In genomic region chr3:88615902-88616391, GRCm38 (mm10) we compare ENCODE assay signal across 9 mouse cellular contexts. TPM values are rescaled to one million over a fixed set of nuclear protein-coding genes. Genes with fewer than 3 reads are reported as not detected.
A peak's percentile ranks its signal among the peaks of the same experiment; 100 is the strongest.
DNase-seq lines count a peak whose midpoint lies in the region; ATAC-seq and TF ChIP-seq lines count a peak whose summit lies in the region.
"Had no signal": no experiment of that assay in that cellular context is flagged by ENCODE, and none has a peak within 500 bp of the region (broad histone marks: within the 10 kb centered on the region; RNA-seq: fewer than 3 reads in every experiment).

No protein-coding gene starts in this region.

- H3K4me3 ChIP-seq in layer of hippocampus, adult 2 months: no peak overlapping the region; the same call in 1 of the 2 replicates
- no peak overlapping the region for H3K4me3 ChIP-seq in intestine, embryonic 16.5 days (ENCODE audit: low read length)
- peak overlapping the region; percentile 41 for H3K4me3 ChIP-seq in small intestine, adult 2 months (ENCODE audit: low read depth, low read length)

- peak overlapping the region; percentile 57; the same call in 1 of the 2 replicates for H3K27ac ChIP-seq in layer of hippocampus, adult 2 months
- peak overlapping the region; percentile 10; the same call in 1 of the 2 replicates for H3K27ac ChIP-seq in intestine, embryonic 16.5 days (ENCODE audit: low read length)
- peak overlapping the region; percentile 17; the same call in 1 of the 2 replicates for H3K27ac ChIP-seq in small intestine, adult 2 months (ENCODE audit: insufficient read depth, low read depth, low read length)

- 53% methylated on average over 9 of the region's 9 CpGs for WGBS in intestine, embryonic 16.5 days
- 73% methylated on average over 9 of the region's 9 CpGs for WGBS in small intestine, adult 2 months

- no peak overlapping the region; the same call in 1 of the 2 replicates for H3K4me2 ChIP-seq in intestine, embryonic 16.5 days (ENCODE audit: low read depth, low read length)

- H3K9me3 ChIP-seq in intestine, embryonic 16.5 days (ENCODE audit: control insufficient read depth, low read length): no peaks in the 10 kb centered on the region

- H3K4me1 ChIP-seq in intestine, embryonic 16.5 days (ENCODE audit: control insufficient read depth, insufficient read depth, low read length): peaks cover 21% of the 10 kb centered on the region
- H3K4me1 ChIP-seq in small intestine, adult 2 months (ENCODE audit: control insufficient read depth, insufficient read depth, insufficient read length, low read length): peaks cover 3% of the 10 kb centered on the region; the same call in 1 of the 2 replicates

- peak; percentile 36; the same call in 1 of the 2 replicates for ATAC-seq in intestine, embryonic 16.5 days
- ATAC-seq in frontal cortex, adult (ENCODE audit: low TSS enrichment): no peak

- no peak for TF ChIP-seq CTCF in layer of hippocampus, adult 2 months (conservative IDR thresholded peaks at IDR 0.05)
- TF ChIP-seq CTCF in small intestine, adult 2 months (IDR thresholded peaks at IDR 0.05; ENCODE audit: extremely low read depth, insufficient read length, insufficient replicate concordance, low read depth, low read length): no peak

- no peaks in the 10 kb centered on the region for H3K27me3 ChIP-seq in intestine, embryonic 16.5 days (replicated peaks; ENCODE audit: control insufficient read depth, insufficient read depth, low read length)
- H3K27me3 ChIP-seq in small intestine, adult 2 months (ENCODE audit: control insufficient read depth, insufficient read depth, low read length): no peaks in the 10 kb centered on the region

- no peak for DNase-seq in layer of hippocampus, adult 2 months (ENCODE audit: low spot score in 2 of 2)
- DNase-seq in layer of hippocampus, adult 9-11 months: no peak
- peak; percentile 73 to 74 for DNase-seq in cerebellum, adult 18-20 months
- peak; percentile 69 to 76 for DNase-seq in gastrocnemius, postnatal 36 days
- DNase-seq in thymus, postnatal 0 days (ENCODE audit: low spot score): no peak

- H3K36me3 ChIP-seq in intestine, embryonic 16.5 days (ENCODE audit: control insufficient read depth, insufficient read depth, low read length): no peaks in the 10 kb centered on the region
- peaks cover 24% of the 10 kb centered on the region for H3K36me3 ChIP-seq in small intestine, adult 2 months (ENCODE audit: control insufficient read depth, insufficient read depth, low read length)

- intact Hi-C loops in gastrocnemius, postnatal 36 days (cut with DNase I): no loop called here

- peak overlapping the region; percentile 3; the same call in 1 of the 2 replicates for H3K9ac ChIP-seq in intestine, embryonic 16.5 days (ENCODE audit: low read depth, low read length)

- TF ChIP-seq POLR2A in small intestine, adult 2 months (IDR thresholded peaks at IDR 0.05; ENCODE audit: low read depth, low read length): no peak

RNA-seq across cellular contexts. Expression of gene Arhgef2, which starts 10.2 kb away (rescaled TPM):
- 100 to 1,000 TPM; 268 to 283 TPM for total RNA-seq in layer of hippocampus, adult 2 months (2021)
- total RNA-seq in gastrocnemius, postnatal 36 days (2021): 10 to 100 TPM; 18.5 to 29.3 TPM
- polyA plus RNA-seq in intestine, embryonic 16.5 days (2015; fragmentation: Nextera tagmentation; extraction: Ambion mirVana): 41.5 and 43.7 TPM in 2 replicates
- polyA plus RNA-seq in small intestine, adult 2 months (2012; rRNA removed): 49.5 and 110 TPM in 2 replicates
- 64.2 and 94.5 TPM in 2 replicates for polyA plus RNA-seq in thymus, postnatal 0 days (2015; fragmentation: Nextera tagmentation; extraction: Ambion mirVana)

RNA-seq across cellular contexts. Expression of gene Rxfp4, which starts 37.0 kb away (rescaled TPM):
- not detected for total RNA-seq in layer of hippocampus, adult 2 months (2021)
- not detected for total RNA-seq in gastrocnemius, postnatal 36 days (2021)
- polyA plus RNA-seq in intestine, embryonic 16.5 days (2015; fragmentation: Nextera tagmentation; extraction: Ambion mirVana): not detected in 2 replicates
- not detected in 2 replicates for polyA plus RNA-seq in small intestine, adult 2 months (2012; rRNA removed)
- not detected in 2 replicates for polyA plus RNA-seq in thymus, postnatal 0 days (2015; fragmentation: Nextera tagmentation; extraction: Ambion mirVana)
- polyA plus RNA-seq: limb, embryonic 11.5 days had no signal

RNA-seq across cellular contexts. Expression of gene Ssr2, which starts 40.3 kb away (rescaled TPM):
- total RNA-seq in layer of hippocampus, adult 2 months (2021): 10 to 100 TPM; 86.8 to 91.6 TPM
- total RNA-seq in gastrocnemius, postnatal 36 days (2021): 10 to 100 TPM; 46.3 to 51.4 TPM
- polyA plus RNA-seq in intestine, embryonic 16.5 days (2015; fragmentation: Nextera tagmentation; extraction: Ambion mirVana): 371 and 377 TPM in 2 replicates
- 130 and 182 TPM in 2 replicates for polyA plus RNA-seq in small intestine, adult 2 months (2012; rRNA removed)
- 206 and 212 TPM in 2 replicates for polyA plus RNA-seq in thymus, postnatal 0 days (2015; fragmentation: Nextera tagmentation; extraction: Ambion mirVana)

Comparison
In these comparisons a context has a peak if more than half of its experiments do, and no peak if none do; other contexts are left out.
1. DNase-seq: peak in cerebellum, adult 18-20 months (2 of 2) and gastrocnemius, postnatal 36 days (2 of 2); none in layer of hippocampus, adult 2 months (0 of 2), layer of hippocampus, adult 9-11 months (single experiment) and thymus, postnatal 0 days (single experiment).
2. Peak in every context shown above with its lines, with median percentiles within 50 percentile points of each other: H3K27ac ChIP-seq.